Mouse (Mus musculus) urinary bladder, adult 2 months (tissue): ENCODE measurements around the gene Nr2f6. TPM values are rescaled to one million over a fixed set of nuclear protein-coding genes. Genes with fewer than 3 reads are reported as not detected.

ENCODE experiments used
- DNase-seq: peaks from one replicate; pipeline ENCODE4 v3.0.0; 2022; ENCODE audit warnings: low spot score
- polyA plus RNA-seq: library from polyadenylated mRNA; depleted of rRNA; stranded (reverse); fragments of >200 nt; gene quantifications from 2 replicates; pipeline ENCODE4 v1.2.3, GENCODE M21; 2012

Gene Nr2f6
- polyA plus RNA-seq, 1 experiment: 75.0 TPM

DNA sequence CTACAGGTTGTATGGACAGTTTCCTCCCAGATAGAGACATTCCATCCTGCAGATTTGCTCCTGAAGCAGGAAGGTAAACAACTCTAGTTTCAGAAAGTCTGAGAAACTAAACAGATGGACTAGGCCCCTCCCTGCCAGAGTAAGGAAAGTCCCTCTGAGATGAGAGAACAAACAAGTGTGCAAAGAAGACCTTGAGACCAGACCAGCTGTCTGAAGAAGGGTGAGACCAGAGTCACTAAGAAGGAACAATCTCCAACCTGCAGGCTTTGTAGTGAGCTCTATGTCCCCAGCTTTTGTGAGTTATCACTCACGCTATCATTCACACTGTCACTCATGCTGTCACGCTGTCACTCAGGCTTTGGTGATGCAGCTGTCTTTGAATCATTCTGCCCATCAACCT, 9.9 kb upstream of the Nr2f6 start:
- no peak for DNase-seq

DNA sequence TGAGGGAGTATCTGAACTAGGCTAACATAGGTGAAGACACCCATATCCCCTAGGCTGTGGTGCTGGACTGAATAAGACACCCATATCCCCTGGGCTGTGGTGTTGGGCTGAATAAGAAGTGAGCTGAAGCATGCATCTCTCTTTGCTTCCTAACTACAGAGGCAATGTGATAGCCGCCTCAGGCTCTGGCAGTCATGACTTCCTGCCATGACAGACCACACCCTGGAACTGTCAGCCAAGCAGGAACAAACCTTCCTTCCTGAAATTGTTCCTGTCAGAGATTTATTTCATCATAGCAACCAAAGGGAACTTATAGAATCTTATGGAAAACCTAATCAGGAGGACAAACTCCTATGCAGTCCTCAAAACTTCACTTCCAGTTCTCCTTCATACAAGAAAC, 6.5 kb upstream of the Nr2f6 start:
- DNase-seq: no peak

- DNase-seq: no peak
These were observed 3.6 kb upstream of the Nr2f6 start for GRCm38 (mm10) chr8:71385212-71385835.

DNA sequence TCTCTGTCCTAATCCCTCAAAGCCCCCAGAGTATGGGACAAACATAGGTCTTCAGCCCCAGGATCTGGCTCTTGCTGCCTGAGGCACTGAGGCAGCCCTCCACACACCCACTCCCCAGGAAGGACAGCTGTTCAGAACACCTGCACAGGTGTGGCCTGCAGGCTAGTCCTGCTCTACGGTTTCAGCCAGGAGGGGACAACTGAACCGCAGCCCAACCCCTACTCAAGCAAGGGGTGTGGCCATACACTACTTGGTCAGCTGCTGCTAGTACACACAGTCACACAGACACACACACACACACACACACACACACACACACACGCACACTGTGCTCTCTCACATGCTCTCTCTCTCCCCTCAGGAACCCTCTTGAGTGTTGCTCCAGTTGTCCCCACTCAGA, 2.1 kb upstream of the Nr2f6 start:
- DNase-seq: no peak

GRCm38 (mm10) chr8:71383396-71383795, 1.6 kb upstream of the Nr2f6 start:
- DNase-seq: no peak

GRCm38 (mm10) chr8:71381971-71382961, 506 bp upstream of the Nr2f6 start:
- DNase-seq: peak; percentile 79

- DNase-seq: no peak
These were observed 1.3 kb downstream of the Nr2f6 start for GRCm38 (mm10) chr8:71380178-71381171.

DNA sequence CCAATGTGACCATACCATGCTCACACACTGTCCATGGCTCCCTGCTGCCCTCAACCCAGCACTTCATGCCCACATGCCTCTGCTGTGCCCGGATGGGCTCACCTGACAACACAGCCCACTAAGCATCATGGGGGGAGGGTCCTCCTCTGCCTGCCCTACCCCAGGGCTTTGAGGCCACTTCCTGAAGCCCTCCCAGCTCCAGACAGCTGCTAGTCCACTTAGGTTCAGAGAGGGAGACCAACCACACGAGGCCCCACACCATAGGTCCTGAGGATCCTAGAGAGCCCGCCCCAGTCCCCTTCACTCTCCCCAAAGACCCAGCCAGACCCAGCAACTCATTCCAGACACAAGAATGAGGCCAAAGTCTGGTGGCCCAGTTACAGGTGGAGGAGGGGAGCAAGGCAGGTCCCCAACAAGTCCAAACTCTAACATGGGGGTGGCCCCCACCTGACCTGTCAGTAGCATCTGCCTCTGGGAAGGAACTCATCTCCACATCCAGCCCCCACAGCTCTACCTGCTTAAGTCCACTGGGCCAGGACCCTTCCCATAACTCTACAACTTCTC, 2.2 kb downstream of the Nr2f6 start:
- DNase-seq: no peak

DNA sequence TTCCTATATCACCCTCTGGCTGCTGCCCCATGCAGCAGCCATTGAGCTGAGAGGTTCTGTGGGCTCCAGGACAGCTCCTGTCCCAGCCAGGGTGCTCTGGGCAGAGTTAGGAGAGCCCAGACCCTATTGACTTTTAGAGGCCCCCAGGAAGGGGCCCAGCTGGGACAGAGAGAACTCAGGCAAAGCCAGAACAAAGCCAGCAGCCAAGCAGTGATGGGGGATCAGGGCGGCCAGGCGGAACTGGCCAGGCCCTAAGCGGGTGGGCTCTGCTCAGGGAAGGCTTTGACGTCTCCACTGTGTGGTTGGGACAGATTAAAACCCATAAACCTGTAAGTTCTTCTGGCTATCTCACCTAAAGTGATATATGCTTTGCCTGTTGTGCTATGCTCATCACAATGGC, 2.8 kb downstream of the Nr2f6 start:
- DNase-seq: no peak

DNA sequence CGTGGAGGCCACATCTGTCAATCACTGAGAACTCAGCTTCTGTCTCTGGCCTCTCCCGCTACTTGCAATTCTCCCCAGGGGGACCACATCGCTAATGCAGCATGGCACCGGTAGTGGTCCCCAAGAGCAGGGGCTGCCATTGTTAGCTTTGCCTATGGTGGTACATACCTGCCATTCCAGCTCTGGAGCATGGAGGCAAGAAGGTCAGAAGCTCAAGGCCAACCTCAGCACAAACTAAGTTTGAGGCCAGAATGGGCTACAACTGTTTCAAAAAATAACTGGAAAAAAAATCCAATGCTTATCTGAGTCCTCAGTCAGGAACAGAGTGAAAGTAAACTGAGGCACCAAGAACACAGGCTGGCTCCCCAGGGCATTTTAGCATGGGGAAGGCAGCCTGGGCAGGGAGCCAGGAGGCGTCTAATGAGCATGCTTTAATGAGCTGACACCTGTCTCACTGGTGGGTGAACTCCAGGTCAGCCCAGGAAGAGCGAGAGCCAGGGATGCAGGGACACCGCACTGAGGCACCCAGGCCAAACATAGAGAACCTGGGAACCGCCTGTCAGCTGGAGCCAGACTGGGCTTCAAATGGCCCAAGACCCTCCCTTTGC, 5.2 kb downstream of the Nr2f6 start:
- no peak for DNase-seq

GRCm38 (mm10) chr8:71375581-71376422, 6.0 kb downstream of the Nr2f6 start:
- DNase-seq: no peak

- no peak for DNase-seq
These were observed 7.0 kb downstream of the Nr2f6 start for GRCm38 (mm10) chr8:71374616-71375206.

DNA sequence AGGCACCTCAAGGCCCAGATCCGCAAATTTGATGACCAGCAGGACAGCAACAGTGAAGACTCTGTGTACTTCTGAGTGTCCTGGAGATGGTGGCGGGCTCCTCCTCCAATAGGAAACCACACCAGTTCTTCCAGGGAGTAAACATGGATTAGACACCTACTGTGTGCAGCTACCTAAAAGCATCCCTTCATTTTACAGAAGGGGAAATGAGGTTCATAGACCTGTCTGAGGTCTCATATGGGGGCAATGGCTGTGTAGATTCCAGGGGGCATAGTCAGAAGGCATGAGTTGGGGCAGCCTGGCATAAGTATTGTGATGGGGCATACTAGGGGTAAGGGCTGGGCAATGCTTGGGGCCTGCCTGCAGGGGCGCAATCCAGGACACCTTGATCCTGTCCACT, 8.8 kb downstream of the Nr2f6 start:
- DNase-seq: no peak

DNA sequence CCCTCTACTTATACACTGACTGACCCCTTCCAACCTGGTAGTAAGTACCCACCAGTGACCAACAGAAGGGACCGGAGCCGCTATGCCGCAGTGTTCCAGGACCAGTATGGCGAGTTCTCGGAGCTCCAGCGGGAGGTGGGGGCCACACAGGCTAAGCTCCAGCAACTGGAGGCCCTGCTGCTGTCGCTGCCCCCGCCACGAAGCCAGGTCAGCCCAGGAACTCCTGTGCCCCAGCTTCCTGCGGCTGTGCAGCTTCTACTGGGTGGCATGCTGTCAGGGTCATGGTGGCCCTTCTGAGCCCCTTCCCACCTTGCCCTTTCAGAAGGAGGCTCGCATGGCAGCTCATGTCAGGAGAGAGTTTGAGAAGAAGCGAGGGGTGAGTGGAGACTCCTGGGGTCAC, 9.3 kb downstream of the Nr2f6 start:
- DNase-seq: no peak

DNA sequence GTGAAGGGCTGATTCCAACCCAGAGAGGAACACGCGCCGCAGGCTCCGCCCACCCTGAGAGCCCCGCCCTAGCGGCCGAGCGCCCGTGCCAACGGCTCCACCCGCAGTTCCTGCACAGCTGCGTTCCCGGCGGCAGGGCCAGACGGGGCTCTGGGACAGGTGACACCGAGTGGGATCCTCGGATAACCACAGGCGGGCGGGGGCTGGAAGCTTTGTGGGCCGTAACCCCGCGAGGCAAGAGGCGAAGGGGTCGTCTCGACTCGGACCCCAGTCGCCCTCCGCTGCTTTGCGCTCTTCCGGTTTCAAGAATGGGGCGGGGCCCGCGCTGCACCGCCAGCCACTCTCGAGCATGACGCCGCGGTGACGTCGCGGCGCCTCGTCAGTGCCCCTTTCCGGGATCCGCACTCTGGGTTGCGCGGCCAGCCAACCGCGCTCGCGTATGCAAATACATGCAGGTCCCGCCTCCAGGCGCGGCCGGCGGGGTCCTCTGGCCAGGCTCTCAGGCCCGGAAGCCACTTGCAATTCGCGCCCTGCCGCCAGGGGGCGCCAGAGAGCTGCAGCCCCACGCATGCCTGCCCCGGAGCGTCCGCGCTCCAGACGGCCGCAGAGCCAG, 10.4 kb downstream of the Nr2f6 start, which contains the start of gene Ocel1:
Ocel1 (plus strand) TSS at position 63 of the 613 bp plus-strand sequence.
- peak; percentile 100 for DNase-seq

GRCm38 (mm10) chr8:71370711-71371235, 11.0 kb downstream of the Nr2f6 start:
- no peak for DNase-seq

- no peak for DNase-seq
These were observed 12.6 kb downstream of the Nr2f6 start for GRCm38 (mm10) chr8:71369040-71369718.

GRCm38 (mm10) chr8:71368366-71368765, 13.4 kb downstream of the Nr2f6 start:
- no peak for DNase-seq
